Mouse (Mus musculus) CH12.LX (cell line): ENCODE measurements around the gene Ints5.

Experiments
- CTCF ChIP-seq, 2 experiments: IDR thresholded peaks in 1 of 2; conservative IDR thresholded peaks in 1 of 2; 2 replicates each; pipeline ENCODE4 v1.5.1; 2011 to 2012; ENCODE audit warnings: low read depth in 2 of 2, low read length in 2 of 2, improper control_type of control experiment in 1 of 2, inconsistent platforms in 1 of 2, mild to moderate bottlenecking in 1 of 2, moderate library complexity in 1 of 2
- EP300 ChIP-seq: IDR thresholded peaks from 2 replicates; pipeline ENCODE4 v1.6.1; 2011; ENCODE audit warnings: low read length, improper control_type of control experiment
- IRF4 ChIP-seq: IDR thresholded peaks from 2 replicates; pipeline ENCODE4 v1.6.1; 2014; ENCODE audit warnings: low read depth, mild to moderate bottlenecking, inconsistent platforms, low read length, improper control_type of control experiment
- JUN ChIP-seq: IDR thresholded peaks from 2 replicates; pipeline ENCODE4 v1.6.1; 2011; ENCODE audit warnings: low read depth, mild to moderate bottlenecking, low read length, improper control_type of control experiment, moderate library complexity; ENCODE audit not compliant: insufficient read depth
- MAFK ChIP-seq: IDR thresholded peaks from 2 replicates; pipeline ENCODE4 v1.6.1; 2011; ENCODE audit warnings: low read length, improper control_type of control experiment; ENCODE audit not compliant: insufficient replicate concordance
- POLR2A ChIP-seq: IDR thresholded peaks from 2 replicates; pipeline ENCODE4 v1.6.1; 2011; ENCODE audit warnings: low read depth, mild to moderate bottlenecking, improper control_type of control experiment, low read length
- POLR2AphosphoS2 ChIP-seq: IDR thresholded peaks from 2 replicates; pipeline ENCODE4 v1.6.1; 2011; ENCODE audit warnings: low read depth, low read length, improper control_type of control experiment
- SIN3A ChIP-seq: IDR thresholded peaks from 2 replicates; pipeline ENCODE4 v1.6.1; 2012; ENCODE audit warnings: low read length, improper control_type of control experiment, inconsistent platforms
- TBP ChIP-seq: conservative IDR thresholded peaks from 2 replicates; pipeline ENCODE4 v1.6.1; 2011; ENCODE audit warnings: low read depth, low read length, improper control_type of control experiment
- USF1 ChIP-seq: IDR thresholded peaks from 2 replicates; pipeline ENCODE4 v1.6.1; 2014; ENCODE audit warnings: low read depth, mild to moderate bottlenecking, inconsistent platforms, low read length, improper control_type of control experiment

DNA sequence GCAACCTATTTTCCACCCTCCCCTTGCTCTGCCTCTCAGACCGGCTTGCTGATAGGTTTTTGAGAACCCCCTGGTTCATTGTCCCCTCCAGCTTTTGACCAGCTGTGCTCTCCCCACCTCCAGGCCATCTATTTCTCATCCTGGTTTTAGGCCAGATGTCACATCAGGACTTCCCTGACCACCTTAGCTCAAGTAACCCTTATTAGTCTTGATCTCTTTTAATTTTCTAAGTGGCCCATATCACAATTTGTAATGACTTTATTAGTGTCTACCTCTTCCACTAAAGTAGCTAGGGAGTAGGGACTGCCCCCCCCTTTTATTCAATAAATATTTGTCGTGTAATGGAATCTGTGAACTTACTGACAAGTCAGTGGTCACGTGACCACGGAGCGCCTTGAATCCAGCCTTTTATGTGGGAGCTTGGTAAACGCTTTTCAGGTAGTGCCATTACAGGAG lies 28.1 kb downstream of the Ints5 start:
- TF ChIP-seq POLR2A, result no peak
- TF ChIP-seq IRF4, result no peak
- no peak for TF ChIP-seq CTCF (conservative IDR thresholded peaks at IDR 0.05 in 1 of 2, IDR thresholded peaks at IDR 0.05 in 1 of 2; ENCODE audit: low read depth in 2 of 2, low read length in 2 of 2)
- TF ChIP-seq POLR2AphosphoS2, result no peak
- peak; percentile 92 for TF ChIP-seq USF1
- TF ChIP-seq MAFK, result no peak
- peak; percentile 69 for TF ChIP-seq SIN3A
- TF ChIP-seq JUN, result no peak
- no peak for TF ChIP-seq TBP
- TF ChIP-seq EP300, result no peak
